Mouse (Mus musculus) midbrain, embryonic 15.5 days (tissue): ENCODE measurements around the gene Entpd4b. TPM values are rescaled to one million over a fixed set of nuclear protein-coding genes. Genes with fewer than 3 reads are reported as not detected.
"Not testable (repeated sequence)": the region's sequence is repeated elsewhere in the genome, so short reads cannot be mapped to it uniquely, and the experiment has no call there.

Experiments used
- ATAC-seq: fragments of 200-750 bp; cut with Nextera tagmentation; replicated peaks from 2 replicates; pipeline ENCODE4 v1.8.0; 2017; ENCODE audit warnings: moderate TSS enrichment
- H3K27ac ChIP-seq: fragments of 300-500 bp; sonication (generic); 2 replicates; pipeline ENCODE4 v1.5.1; 2015; ENCODE audit warnings: mild to moderate bottlenecking, inconsistent platforms
- H3K27me3 ChIP-seq: fragments of 300-500 bp; sonication (generic); replicated peaks from 2 replicates; pipeline ENCODE4 v1.6.1; 2015; ENCODE audit warnings: inconsistent platforms
- H3K36me3 ChIP-seq: fragments of 300-500 bp; sonication (generic); replicated peaks from 2 replicates; pipeline ENCODE4 v1.6.1; 2015; ENCODE audit warnings: inconsistent platforms
- H3K4me1 ChIP-seq: fragments of 300-500 bp; sonication (generic); 2 replicates; pipeline ENCODE4 v1.6.1; 2015; ENCODE audit warnings: inconsistent platforms
- H3K4me2 ChIP-seq: fragments of 300-500 bp; sonication (generic); 2 replicates; pipeline ENCODE4 v1.6.1; 2015; ENCODE audit warnings: inconsistent platforms, mild to moderate bottlenecking, moderate library complexity
- H3K4me3 ChIP-seq: fragments of 300-500 bp; sonication (generic); 2 replicates; pipeline ENCODE4 v1.5.1; 2015; ENCODE audit warnings: mild to moderate bottlenecking, inconsistent platforms
- H3K9ac ChIP-seq: fragments of 300-500 bp; sonication (generic); 2 replicates; pipeline ENCODE4 v1.6.1; 2015; ENCODE audit warnings: mild to moderate bottlenecking, inconsistent platforms
- H3K9me3 ChIP-seq: fragments of 300-500 bp; sonication (generic); 2 replicates; pipeline ENCODE4 v1.6.1; 2016; ENCODE audit warnings: inconsistent platforms
- WGBS: fragments of 180-500 bp; shearing (Covaris S2); methylation state at CpG from one replicate; pipeline ENCODE4 v1.1.7; 2015; ENCODE audit warnings: mixed read lengths; 5-methylcytosine and 5-hydroxymethylcytosine counted together
- polyA plus RNA-seq: library from polyadenylated mRNA; unstranded; fragments of >200 nt; fragmentation: Nextera tagmentation; extraction: Ambion mirVana; gene quantifications from 2 replicates; pipeline ENCODE4 v1.2.1, GENCODE M21; 2015

Gene Entpd4b
- polyA plus RNA-seq: 13.2 and 13.9 TPM in 2 replicates

DNA sequence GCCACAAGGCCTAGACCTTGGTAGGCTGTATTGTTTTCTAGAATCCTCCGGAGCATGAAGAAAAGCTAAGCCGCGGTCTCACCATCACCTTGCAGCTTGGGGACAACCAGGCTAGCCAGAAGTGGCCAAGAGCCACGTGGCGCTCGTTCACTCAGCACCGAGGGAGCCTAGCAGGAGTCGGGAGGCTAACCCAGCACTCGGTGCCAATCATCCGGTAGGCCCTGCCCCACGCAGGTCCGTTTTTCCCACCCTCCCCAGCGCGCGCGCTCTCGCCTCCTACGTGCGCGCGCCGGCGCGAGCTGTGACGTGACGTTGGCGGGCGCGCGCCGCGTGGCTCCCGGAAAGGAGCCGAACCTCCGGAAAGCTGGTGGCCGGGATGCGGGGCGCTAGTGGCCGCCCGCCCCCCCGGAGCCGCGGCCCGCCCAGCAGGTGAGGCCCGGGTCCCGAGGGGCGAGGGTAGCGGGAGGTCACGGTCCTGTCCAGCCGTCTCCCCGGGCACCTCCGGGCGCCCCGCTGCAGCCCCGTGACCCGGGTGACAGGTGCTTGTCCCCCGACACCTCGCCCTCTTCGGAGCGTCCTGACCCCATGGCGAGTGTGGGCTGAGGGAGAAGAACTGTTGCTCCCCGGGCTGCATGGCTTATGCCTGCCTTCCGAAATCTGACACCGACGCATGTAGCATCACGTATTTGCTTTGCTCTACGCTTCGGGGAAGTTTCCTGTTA is at the start of gene Entpd4b:
Gene Entpd4b, plus strand, starts transcription at position 315 of the 722 bp plus-strand sequence.
- not testable (repeated sequence) for H3K36me3 ChIP-seq, H3K4me1 ChIP-seq, H3K4me3 ChIP-seq, H3K4me2 ChIP-seq, H3K9ac ChIP-seq, H3K27me3 ChIP-seq, H3K27ac ChIP-seq, H3K9me3 ChIP-seq
- no CpG with 5 or more reads among the region's 68 CpGs for WGBS
- peak; percentile 97 for ATAC-seq

DNA sequence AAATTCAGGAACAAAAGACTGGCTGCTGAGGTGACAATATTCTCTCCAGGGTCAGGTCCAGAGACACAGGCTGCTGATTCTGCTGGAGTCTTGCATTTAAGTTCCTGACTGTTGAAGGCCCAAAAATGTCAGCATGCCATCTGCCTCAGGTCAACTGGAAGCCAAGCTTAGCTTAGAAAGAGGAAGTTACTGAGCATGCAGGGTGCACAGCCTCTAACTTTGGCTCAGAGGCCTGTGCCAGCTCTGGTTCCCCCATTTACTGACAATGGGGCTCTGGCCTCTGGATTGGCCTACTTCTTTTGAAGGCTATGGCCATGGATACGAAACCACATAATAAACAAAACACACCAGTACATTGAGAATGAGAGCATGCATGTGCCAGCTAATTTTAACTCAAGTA is 48.2 kb upstream of the Entpd4b start:
- not testable (repeated sequence) for H3K27ac ChIP-seq, H3K9me3 ChIP-seq, H3K27me3 ChIP-seq, H3K36me3 ChIP-seq, H3K4me1 ChIP-seq, H3K4me2 ChIP-seq, H3K4me3 ChIP-seq, ATAC-seq, H3K9ac ChIP-seq
- WGBS: no CpG with 5 or more reads among the region's 1 CpGs

- H3K4me1 ChIP-seq, H3K4me3 ChIP-seq, H3K9me3 ChIP-seq, H3K27ac ChIP-seq, H3K27me3 ChIP-seq, H3K36me3 ChIP-seq, ATAC-seq, H3K4me2 ChIP-seq, H3K9ac ChIP-seq: not testable (repeated sequence)
- no CpG with 5 or more reads among the region's 2 CpGs for WGBS
Measured at GRCm38 (mm10) chr14:69512449-69512848, 42.8 kb upstream of the Entpd4b start, which contains the start of gene Gm27179. Gene Gm27179, minus strand, starts transcription at chr14:69512549.

DNA sequence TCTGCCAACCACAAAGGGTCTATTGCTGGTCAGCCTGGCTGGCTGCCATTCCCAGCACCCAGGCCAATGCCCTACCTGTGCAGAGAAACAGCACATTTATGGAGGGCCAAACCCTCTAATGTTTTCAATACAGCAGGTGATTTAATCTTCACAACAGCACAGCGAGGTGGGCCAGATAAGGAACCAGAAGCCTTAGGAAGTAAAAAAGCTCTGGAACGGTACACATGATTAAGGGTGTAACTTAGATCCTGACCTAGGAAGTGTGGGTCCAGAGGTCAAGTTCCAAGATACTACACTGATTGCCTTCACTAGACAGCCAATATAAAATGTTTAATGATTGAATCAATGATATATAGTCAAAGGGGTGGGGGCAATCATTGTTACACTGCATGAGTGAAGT is 34.4 kb upstream of the Entpd4b start:
- WGBS: no CpG with 5 or more reads among the region's 2 CpGs
- H3K4me3 ChIP-seq, H3K9me3 ChIP-seq, H3K27me3 ChIP-seq, H3K36me3 ChIP-seq, H3K4me2 ChIP-seq, H3K27ac ChIP-seq, H3K9ac ChIP-seq, H3K4me1 ChIP-seq, ATAC-seq: not testable (repeated sequence)

GRCm38 (mm10) chr14:69523001-69523400 is 32.2 kb upstream of the Entpd4b start:
- H3K27me3 ChIP-seq, H3K27ac ChIP-seq: not testable (repeated sequence)
- WGBS: no CpG with 5 or more reads among the region's 1 CpGs

DNA sequence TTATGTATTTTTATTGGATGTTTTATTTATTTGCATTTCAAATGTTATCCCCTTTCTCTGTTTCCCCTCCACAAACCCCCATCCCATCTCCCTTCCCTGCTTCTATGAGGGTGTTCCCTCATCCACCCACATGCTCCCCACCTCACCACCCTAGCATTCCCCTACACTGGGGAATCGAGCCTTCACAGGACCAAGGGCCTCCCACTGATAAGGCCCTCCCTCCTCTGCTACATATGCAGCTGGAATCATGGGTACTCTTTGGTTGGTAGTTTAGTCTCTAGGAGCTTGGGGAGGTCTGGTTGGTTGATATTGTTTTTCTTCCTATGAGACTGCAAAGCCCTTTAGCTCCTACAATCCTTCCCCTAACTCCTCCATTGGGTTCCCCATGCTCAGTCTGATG is 29.0 kb upstream of the Entpd4b start:
- not testable (repeated sequence) for H3K9ac ChIP-seq, H3K4me2 ChIP-seq, H3K27ac ChIP-seq, H3K36me3 ChIP-seq, H3K27me3 ChIP-seq, H3K9me3 ChIP-seq, ATAC-seq, H3K4me3 ChIP-seq, H3K4me1 ChIP-seq
- no CpG with 5 or more reads among the region's 1 CpGs for WGBS

More at GRCm38 (mm10) chr14:69523001-69523400, 32.2 kb upstream of the Entpd4b start:
- not testable (repeated sequence) for ATAC-seq, H3K9me3 ChIP-seq, H3K36me3 ChIP-seq, H3K4me1 ChIP-seq, H3K4me3 ChIP-seq, H3K9ac ChIP-seq, H3K4me2 ChIP-seq

- H3K4me1 ChIP-seq, ATAC-seq, H3K9me3 ChIP-seq, H3K4me3 ChIP-seq, H3K27ac ChIP-seq, H3K4me2 ChIP-seq, H3K27me3 ChIP-seq, H3K9ac ChIP-seq, H3K36me3 ChIP-seq: not testable (repeated sequence)
- WGBS: no CpG with 5 or more reads among the region's 7 CpGs
Measured at GRCm38 (mm10) chr14:69536539-69536938, 18.7 kb upstream of the Entpd4b start.

DNA sequence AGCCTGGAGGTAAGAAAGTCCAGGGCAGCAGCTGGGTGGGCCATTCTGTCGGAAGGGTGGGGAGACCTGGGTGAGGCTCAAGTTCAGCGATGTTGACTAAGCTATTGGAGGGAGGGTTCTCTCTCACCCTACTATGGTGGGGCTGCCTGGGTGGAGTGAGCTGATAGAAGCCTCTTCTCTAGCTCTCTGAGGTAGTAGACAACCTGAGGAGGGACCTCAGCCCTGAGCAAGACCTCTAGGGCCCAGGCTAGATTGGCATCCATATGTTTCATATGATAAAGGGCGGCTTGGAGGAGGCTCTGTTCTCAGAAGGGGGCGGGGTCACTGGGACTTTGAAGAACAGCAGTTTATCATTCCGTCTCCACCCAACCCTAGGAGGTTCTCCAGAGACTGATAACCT is 15.1 kb upstream of the Entpd4b start:
- H3K36me3 ChIP-seq, H3K4me1 ChIP-seq, H3K4me3 ChIP-seq, ATAC-seq, H3K27ac ChIP-seq, H3K27me3 ChIP-seq, H3K9me3 ChIP-seq, H3K9ac ChIP-seq, H3K4me2 ChIP-seq: not testable (repeated sequence)
- WGBS: no CpG with 5 or more reads among the region's 5 CpGs

GRCm38 (mm10) chr14:69542695-69543094 is 12.5 kb upstream of the Entpd4b start:
- no CpG with 5 or more reads among the region's 7 CpGs for WGBS
- H3K27me3 ChIP-seq, H3K36me3 ChIP-seq, H3K4me1 ChIP-seq, H3K4me3 ChIP-seq, ATAC-seq, H3K4me2 ChIP-seq, H3K9me3 ChIP-seq, H3K9ac ChIP-seq, H3K27ac ChIP-seq: not testable (repeated sequence)

DNA sequence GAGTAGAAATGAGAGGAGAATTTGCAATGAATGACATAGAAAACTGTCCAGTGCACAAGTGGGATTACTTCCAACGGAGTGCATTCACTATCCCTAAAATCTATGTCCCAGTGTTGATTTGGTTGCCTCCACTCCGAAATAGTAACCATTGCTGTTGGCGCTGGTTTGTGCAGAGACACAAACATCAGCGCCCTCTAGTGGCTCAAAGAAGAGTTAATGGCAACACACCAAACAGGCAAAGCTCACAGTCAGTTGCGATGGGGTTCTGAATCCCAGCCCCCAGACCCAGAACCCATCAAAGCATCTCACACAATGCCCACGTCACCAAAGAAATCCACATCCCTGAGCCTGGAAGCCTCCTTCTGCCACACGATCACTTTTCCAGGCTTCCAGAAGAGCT is 11.2 kb upstream of the Entpd4b start:
- H3K9me3 ChIP-seq, ATAC-seq, H3K4me3 ChIP-seq, H3K27me3 ChIP-seq, H3K36me3 ChIP-seq, H3K27ac ChIP-seq, H3K4me1 ChIP-seq, H3K9ac ChIP-seq, H3K4me2 ChIP-seq: not testable (repeated sequence)
- no CpG with 5 or more reads among the region's 7 CpGs for WGBS

DNA sequence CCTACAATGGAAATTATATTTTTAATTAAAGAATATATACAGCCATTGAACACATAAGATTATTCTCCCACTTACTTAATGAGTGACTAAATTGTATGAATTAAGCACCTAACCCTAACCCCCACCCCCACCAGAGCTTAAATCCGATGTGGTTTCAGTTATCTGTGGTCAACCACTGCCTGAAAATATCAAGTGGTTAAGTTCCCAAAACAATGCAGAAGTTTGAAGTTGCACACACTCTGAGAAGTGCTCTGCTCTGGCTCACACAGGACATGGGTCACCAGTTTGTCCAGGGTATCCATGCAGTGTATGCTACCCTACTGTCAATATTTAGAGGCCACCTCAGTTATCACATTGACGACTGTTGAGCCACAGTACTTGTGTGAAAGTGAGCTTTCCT is 10.2 kb upstream of the Entpd4b start:
- not testable (repeated sequence) for H3K36me3 ChIP-seq, H3K27me3 ChIP-seq, H3K4me2 ChIP-seq, H3K4me3 ChIP-seq, H3K4me1 ChIP-seq, ATAC-seq, H3K9me3 ChIP-seq, H3K27ac ChIP-seq, H3K9ac ChIP-seq
- WGBS: no CpG with 5 or more reads among the region's 2 CpGs

DNA sequence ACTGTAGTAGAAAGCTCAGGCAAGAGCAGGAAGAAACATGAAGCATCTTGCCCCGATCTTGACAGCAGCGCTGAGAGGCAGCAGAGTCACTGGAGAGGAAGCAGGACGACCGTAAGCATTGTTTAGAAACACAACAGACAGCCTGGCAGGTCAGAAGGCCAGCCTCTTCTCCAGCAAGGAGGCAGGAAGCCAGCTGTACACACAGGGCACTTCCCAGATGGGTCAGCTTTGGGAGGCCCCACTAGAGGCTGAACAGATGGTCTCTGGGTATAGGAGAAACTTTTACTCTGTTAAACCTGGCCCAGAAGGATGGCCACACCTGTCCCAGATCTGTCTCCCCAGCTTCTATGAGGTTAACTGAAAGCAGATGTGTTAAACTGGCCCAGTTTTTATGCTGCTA is 7.9 kb upstream of the Entpd4b start:
- H3K4me3 ChIP-seq, H3K36me3 ChIP-seq, H3K9me3 ChIP-seq, ATAC-seq, H3K27me3 ChIP-seq, H3K4me2 ChIP-seq, H3K9ac ChIP-seq, H3K27ac ChIP-seq, H3K4me1 ChIP-seq: not testable (repeated sequence)
- WGBS: no CpG with 5 or more reads among the region's 4 CpGs

DNA sequence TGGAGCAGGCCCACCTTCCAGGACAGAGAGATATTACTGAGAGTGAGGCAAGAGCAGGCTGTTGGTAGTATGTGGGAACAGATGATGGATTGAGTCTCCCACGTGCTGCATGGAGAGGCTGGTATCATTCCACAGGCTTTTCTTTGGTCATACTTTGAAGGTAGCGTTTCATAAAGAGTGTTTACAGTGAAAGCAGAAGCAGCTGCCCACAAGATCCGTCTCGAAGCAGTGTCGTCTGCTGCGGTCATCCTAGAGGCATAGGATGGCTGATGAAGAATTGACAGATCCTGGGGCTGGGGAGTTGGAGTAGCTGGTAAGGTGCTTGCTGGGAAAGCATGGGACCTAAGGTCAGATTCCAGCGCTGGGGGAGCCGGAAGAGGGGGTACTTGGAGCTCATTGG is 1.6 kb downstream of the Entpd4b start:
- WGBS: no CpG with 5 or more reads among the region's 8 CpGs
- not testable (repeated sequence) for ATAC-seq, H3K27ac ChIP-seq, H3K9me3 ChIP-seq, H3K4me3 ChIP-seq, H3K4me2 ChIP-seq, H3K36me3 ChIP-seq, H3K4me1 ChIP-seq, H3K9ac ChIP-seq, H3K27me3 ChIP-seq
